Mouse (Mus musculus) liver, embryonic 15.5 days (tissue): ENCODE results near the gene Nfib. TPM values are rescaled to one million over a fixed set of nuclear protein-coding genes. Genes with fewer than 3 reads are reported as not detected.

Source experiments
- ATAC-seq: fragments of 200-750 bp; cut with Nextera tagmentation; 2 replicates; pipeline ENCODE4 v1.8.0; 2017; ENCODE audit warnings: moderate number of reproducible peaks, mild to moderate bottlenecking, moderate library complexity; ENCODE audit not compliant: insufficient read depth
- H3K27ac ChIP-seq: fragments of 300-500 bp; sonication (generic); replicated peaks from 2 replicates; pipeline ENCODE4 v1.5.1; 2015; ENCODE audit warnings: mild to moderate bottlenecking, inconsistent platforms
- H3K27me3 ChIP-seq: fragments of 300-500 bp; sonication (generic); 2 replicates; pipeline ENCODE4 v1.6.1; 2015; ENCODE audit warnings: mild to moderate bottlenecking, inconsistent platforms
- H3K36me3 ChIP-seq: fragments of 300-500 bp; sonication (generic); replicated peaks from 2 replicates; pipeline ENCODE4 v1.6.1; 2015; ENCODE audit warnings: moderate library complexity, mild to moderate bottlenecking, inconsistent platforms
- H3K4me1 ChIP-seq: fragments of 300-500 bp; sonication (generic); replicated peaks from 2 replicates; pipeline ENCODE4 v1.6.1; 2015; ENCODE audit warnings: inconsistent platforms
- H3K4me2 ChIP-seq: fragments of 300-500 bp; sonication (generic); 2 replicates; pipeline ENCODE4 v1.6.1; 2015; ENCODE audit warnings: moderate library complexity, mild to moderate bottlenecking, inconsistent platforms
- H3K4me3 ChIP-seq: fragments of 300-500 bp; sonication (generic); replicated peaks from 2 replicates; pipeline ENCODE4 v1.5.1; 2015; ENCODE audit warnings: mild to moderate bottlenecking, inconsistent platforms
- H3K9ac ChIP-seq: fragments of 300-500 bp; sonication (generic); 2 replicates; pipeline ENCODE4 v1.6.1; 2015; ENCODE audit warnings: moderate library complexity, mild to moderate bottlenecking, inconsistent platforms
- H3K9me3 ChIP-seq: fragments of 300-500 bp; sonication (generic); replicated peaks from 2 replicates; pipeline ENCODE4 v1.6.1; 2016; ENCODE audit warnings: inconsistent platforms
- WGBS: fragments of 180-500 bp; shearing (Covaris S2); methylation state at CpG from one replicate; pipeline ENCODE4 v1.1.7; 2015; ENCODE audit warnings: mixed read lengths; ENCODE audit not compliant: insufficient replicate concordance; 5-methylcytosine and 5-hydroxymethylcytosine counted together
- polyA plus RNA-seq: library from polyadenylated mRNA; unstranded; fragments of >200 nt; fragmentation: Nextera tagmentation; extraction: Ambion mirVana; gene quantifications from 2 replicates; pipeline ENCODE4 v1.2.1, GENCODE M21; 2015

The Nfib gene
- polyA plus RNA-seq, 1 experiment from 2014 or later, result 4.7 TPM

GRCm38 (mm10) chr4:82686037-82686436 is 19.5 kb downstream of the Nfib start:
- no peaks in the 10 kb centered on the region for H3K9me3 ChIP-seq
- H3K4me1 ChIP-seq, result no peaks in the 10 kb centered on the region
- ATAC-seq, result no peak
- H3K9ac ChIP-seq, result no peak overlapping the region
- no peak overlapping the region for H3K4me2 ChIP-seq
- no peaks in the 10 kb centered on the region for H3K36me3 ChIP-seq
- H3K27me3 ChIP-seq, result no peaks in the 10 kb centered on the region
- no peak overlapping the region for H3K27ac ChIP-seq
- no peak overlapping the region for H3K4me3 ChIP-seq
- WGBS, result 23% methylated on average over 6 of the region's 6 CpGs

GRCm38 (mm10) chr4:82684088-82684715 is 21.3 kb downstream of the Nfib start:
- WGBS, result 52% methylated on average over 12 of the region's 12 CpGs
- no peak for ATAC-seq
- H3K36me3 ChIP-seq, result no peaks in the 10 kb centered on the region

GRCm38 (mm10) chr4:82683583-82683982 is 22.0 kb downstream of the Nfib start:
- no peak overlapping the region for H3K9ac ChIP-seq
- 70% methylated on average over 6 of the region's 6 CpGs for WGBS
- no peaks in the 10 kb centered on the region for H3K9me3 ChIP-seq
- no peaks in the 10 kb centered on the region for H3K36me3 ChIP-seq
- H3K4me2 ChIP-seq, result no peak overlapping the region
- no peak overlapping the region for H3K4me3 ChIP-seq
- ATAC-seq, result no peak
- no peak overlapping the region for H3K27ac ChIP-seq
- no peaks in the 10 kb centered on the region for H3K27me3 ChIP-seq
- no peaks in the 10 kb centered on the region for H3K4me1 ChIP-seq

More at GRCm38 (mm10) chr4:82684088-82684715, 21.3 kb downstream of the Nfib start:
- Histone ChIP-seq H3K4me3 (no peak overlapping the region), H3K4me1 (no peaks in the 10 kb centered on the region), H3K4me2 (no peak overlapping the region), H3K27me3 (no peaks in the 10 kb centered on the region), H3K9me3 (no peaks in the 10 kb centered on the region), H3K9ac (no peak overlapping the region), H3K27ac (no peak overlapping the region)

- ATAC-seq, result no peak
- no peak overlapping the region for H3K9ac ChIP-seq
- H3K36me3 ChIP-seq, result no peaks in the 10 kb centered on the region
- no peak overlapping the region for H3K27ac ChIP-seq
- no peaks in the 10 kb centered on the region for H3K4me1 ChIP-seq
- no peaks in the 10 kb centered on the region for H3K9me3 ChIP-seq
- H3K4me2 ChIP-seq, result no peak overlapping the region
- 67% methylated on average over 2 of the region's 2 CpGs for WGBS
- no peaks in the 10 kb centered on the region for H3K27me3 ChIP-seq
- no peak overlapping the region for H3K4me3 ChIP-seq
Measured at GRCm38 (mm10) chr4:82676104-82676503, 29.4 kb downstream of the Nfib start.

- Histone ChIP-seq H3K27me3 (no peaks in the 10 kb centered on the region), H3K27ac (no peak overlapping the region), H3K36me3 (no peaks in the 10 kb centered on the region), H3K9ac (no peak overlapping the region), H3K4me2 (no peak overlapping the region), H3K9me3 (no peaks in the 10 kb centered on the region), H3K4me3 (no peak overlapping the region), H3K4me1 (no peaks in the 10 kb centered on the region)
- no peak for ATAC-seq
- WGBS, result 49% methylated on average over 3 of the region's 3 CpGs
Measured at GRCm38 (mm10) chr4:82667271-82667872, 38.2 kb downstream of the Nfib start.

- ATAC-seq, result no peak
- Histone ChIP-seq H3K9ac (no peak overlapping the region), H3K27me3 (no peaks in the 10 kb centered on the region), H3K4me1 (no peaks in the 10 kb centered on the region), H3K36me3 (no peaks in the 10 kb centered on the region), H3K4me2 (no peak overlapping the region), H3K27ac (no peak overlapping the region), H3K9me3 (no peaks in the 10 kb centered on the region), H3K4me3 (no peak overlapping the region)
- WGBS, result 65% methylated on average over 7 of the region's 7 CpGs
Measured at GRCm38 (mm10) chr4:82664436-82664835, 41.1 kb downstream of the Nfib start.

- WGBS, result 67% methylated on average over 6 of the region's 6 CpGs
- Histone ChIP-seq H3K27ac (no peak overlapping the region), H3K9ac (no peak overlapping the region), H3K4me3 (no peak overlapping the region), H3K4me1 (no peaks in the 10 kb centered on the region), H3K36me3 (no peaks in the 10 kb centered on the region), H3K4me2 (no peak overlapping the region), H3K9me3 (no peaks in the 10 kb centered on the region), H3K27me3 (no peaks in the 10 kb centered on the region)
- ATAC-seq, result no peak
Measured at GRCm38 (mm10) chr4:82663749-82664381, 41.7 kb downstream of the Nfib start.

- H3K9me3 ChIP-seq, result no peaks in the 10 kb centered on the region
- H3K36me3 ChIP-seq, result no peaks in the 10 kb centered on the region
- no peak overlapping the region for H3K4me2 ChIP-seq
- no peak overlapping the region for H3K4me3 ChIP-seq
- no peak overlapping the region for H3K27ac ChIP-seq
- ATAC-seq, result no peak
- no peaks in the 10 kb centered on the region for H3K4me1 ChIP-seq
- H3K9ac ChIP-seq, result no peak overlapping the region
- no peaks in the 10 kb centered on the region for H3K27me3 ChIP-seq
- 48% methylated on average over 3 of the region's 3 CpGs for WGBS
Measured at GRCm38 (mm10) chr4:82662626-82663025, 42.9 kb downstream of the Nfib start.

- H3K4me1 ChIP-seq, result no peaks in the 10 kb centered on the region
- H3K27me3 ChIP-seq, result no peaks in the 10 kb centered on the region
- no peak overlapping the region for H3K27ac ChIP-seq
- no peaks in the 10 kb centered on the region for H3K36me3 ChIP-seq
- no peak overlapping the region for H3K4me2 ChIP-seq
- ATAC-seq, result no peak
- 61% methylated on average over 9 of the region's 9 CpGs for whole genome bisulfite sequencing
- no peaks in the 10 kb centered on the region for H3K9me3 ChIP-seq
- H3K4me3 ChIP-seq, result no peak overlapping the region
- no peak overlapping the region for H3K9ac ChIP-seq
Measured at GRCm38 (mm10) chr4:82662222-82662621, 43.3 kb downstream of the Nfib start.

- WGBS, result 73% methylated on average over 7 of the region's 7 CpGs
- no peak overlapping the region for H3K9ac ChIP-seq
- no peak overlapping the region for H3K4me3 ChIP-seq
- ATAC-seq, result no peak
- H3K9me3 ChIP-seq, result no peaks in the 10 kb centered on the region
- no peak overlapping the region for H3K4me2 ChIP-seq
- H3K36me3 ChIP-seq, result no peaks in the 10 kb centered on the region
- no peaks in the 10 kb centered on the region for H3K27me3 ChIP-seq
- H3K4me1 ChIP-seq, result no peaks in the 10 kb centered on the region
- H3K27ac ChIP-seq, result no peak overlapping the region
Measured at GRCm38 (mm10) chr4:82661215-82661614, 44.3 kb downstream of the Nfib start.

- Histone ChIP-seq H3K4me2 (no peak overlapping the region), H3K9ac (no peak overlapping the region), H3K9me3 (no peaks in the 10 kb centered on the region), H3K27ac (no peak overlapping the region), H3K4me3 (no peak overlapping the region), H3K4me1 (no peaks in the 10 kb centered on the region), H3K27me3 (no peaks in the 10 kb centered on the region), H3K36me3 (no peaks in the 10 kb centered on the region)
- no peak for ATAC-seq
- 17% methylated on average over 5 of the region's 5 CpGs for WGBS
Measured at GRCm38 (mm10) chr4:82645679-82646078, 59.9 kb downstream of the Nfib start.
